Mouse (Mus musculus): ENCODE measurements at regions not wholly inside any gene's neighbourhood (a gene's known extent, or its start where the extent isn't known, plus 50 kb on each side); places are given as distances from the start of the nearest gene placed in this dataset.
A peak's percentile ranks its signal among the peaks of the same experiment; 100 is the strongest.

- DNase-seq (ENCODE audit: low spot score in 2 of 2), result no peak
Observed at GRCm38 (mm10) chr10:87639339-87639738, 117.7 kb downstream of the Pah start.

DNA sequence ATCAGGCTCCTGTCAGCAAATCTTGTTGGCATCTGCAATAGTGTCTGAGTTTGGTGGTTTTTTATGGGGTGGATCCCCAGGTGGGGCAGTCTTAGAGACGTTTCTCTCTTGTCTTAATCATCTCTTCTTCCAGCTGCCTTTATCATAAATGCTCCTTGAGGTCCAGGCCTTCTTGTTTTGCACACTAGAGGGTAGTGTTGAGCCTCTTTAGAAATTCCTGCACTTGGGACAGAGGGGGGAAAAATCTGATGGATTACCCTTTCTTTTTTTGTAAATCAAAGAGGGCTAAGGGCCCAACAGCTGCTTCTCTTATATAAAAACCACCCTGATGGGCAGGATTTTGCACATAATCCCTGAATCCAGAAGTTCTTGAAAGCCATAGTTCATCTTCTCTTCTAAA, 127.5 kb downstream of the Pah start:
- peak in 1 of 2 experiments; percentile 71 for DNase-seq (ENCODE audit: low spot score in 2 of 2)

DNA sequence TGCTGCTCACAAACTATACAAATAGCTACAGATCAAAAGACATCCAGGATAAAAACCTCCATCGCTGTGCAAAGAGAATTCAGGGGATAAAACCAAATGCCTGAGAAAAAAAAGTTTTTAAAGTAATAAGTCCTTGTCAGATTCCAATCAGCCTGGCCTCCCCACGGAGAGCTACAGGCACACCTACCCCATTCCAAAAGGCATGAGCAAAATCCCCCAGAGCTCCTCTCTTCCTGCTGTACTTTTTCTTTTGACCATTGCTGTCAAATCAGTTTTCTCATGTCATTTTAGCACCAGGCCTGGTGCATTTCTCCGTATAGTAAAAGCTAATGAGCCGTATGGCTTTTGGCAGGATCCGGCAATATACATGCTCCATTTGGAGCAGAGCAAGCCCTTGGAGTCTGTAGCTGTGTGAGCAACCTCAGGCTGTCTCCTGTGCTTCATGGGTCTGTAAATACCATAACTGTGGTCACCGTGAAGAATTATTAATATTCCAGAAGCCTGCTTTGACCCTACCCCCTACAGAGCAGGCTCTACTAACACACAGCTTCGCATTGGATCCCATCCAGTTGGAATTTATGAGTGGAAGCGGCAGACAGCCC, 130.6 kb downstream of the Pah start:
- no peak for DNase-seq (ENCODE audit: low spot score in 2 of 2)

DNA sequence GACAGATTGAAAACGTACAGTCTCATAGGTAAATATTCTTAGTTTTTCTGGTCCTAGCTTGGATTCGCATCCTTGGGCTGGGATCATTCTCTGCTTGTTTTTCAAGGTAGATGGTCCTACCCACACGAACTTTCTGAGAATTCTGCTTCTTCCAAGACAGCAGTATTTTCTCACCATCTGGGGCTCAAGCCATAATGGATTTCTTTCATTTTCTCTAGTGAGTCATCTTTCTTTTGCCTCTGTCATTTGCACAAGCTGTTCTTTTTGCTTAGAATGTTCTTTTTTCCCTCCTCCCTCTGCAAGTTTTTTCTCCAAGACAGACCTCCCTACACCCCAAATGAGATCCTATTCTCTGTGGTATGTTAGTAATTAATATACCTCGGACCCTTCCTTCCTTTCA, 132.5 kb downstream of the Pah start:
- DNase-seq (ENCODE audit: low spot score in 2 of 2), result peak in 1 of 2 experiments; percentile 42

- DNase-seq (ENCODE audit: low spot score in 2 of 2), result peak in 1 of 2 experiments; percentile 3
Observed at GRCm38 (mm10) chr10:87666020-87666718, 144.6 kb downstream of the Pah start.

- DNase-seq (ENCODE audit: low spot score in 2 of 2), result peak; percentile 35 to 54
Observed at GRCm38 (mm10) chr10:87666719-87667387, 145.3 kb downstream of the Pah start.

GRCm38 (mm10) chr10:87667651-87668140, 146.1 kb downstream of the Pah start:
- no peak for DNase-seq (ENCODE audit: low spot score in 2 of 2)

GRCm38 (mm10) chr10:87674740-87675420, 153.3 kb downstream of the Pah start:
- DNase-seq (ENCODE audit: low spot score in 2 of 2), result no peak

- peak in 1 of 2 experiments; percentile 4 for DNase-seq (ENCODE audit: low spot score in 2 of 2)
Observed at GRCm38 (mm10) chr10:87676041-87676672, 154.6 kb downstream of the Pah start.

- DNase-seq (ENCODE audit: low spot score in 2 of 2), result no peak
Observed at GRCm38 (mm10) chr10:87678984-87679383, 157.4 kb downstream of the Pah start.

DNA sequence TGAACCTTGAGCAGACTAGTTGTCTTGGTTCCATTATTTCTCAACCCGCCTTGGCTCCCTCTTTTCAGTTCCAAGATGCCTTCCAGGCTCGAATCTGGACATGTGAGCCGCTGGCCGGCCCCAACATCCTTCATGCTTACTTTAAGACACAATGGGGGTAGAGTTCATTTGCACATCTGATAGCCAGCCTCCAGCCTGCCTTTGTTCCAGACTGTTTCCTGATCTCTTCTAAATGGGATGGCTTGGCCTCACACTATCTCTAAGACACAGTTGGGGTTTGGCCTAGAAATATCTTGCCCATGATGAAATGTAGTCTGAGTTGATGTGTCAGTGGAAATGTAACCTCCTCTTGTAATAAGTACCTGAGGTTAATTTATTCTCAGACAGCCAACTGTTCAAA, 164.7 kb downstream of the Pah start:
- no peak for DNase-seq (ENCODE audit: low spot score in 2 of 2)

DNA sequence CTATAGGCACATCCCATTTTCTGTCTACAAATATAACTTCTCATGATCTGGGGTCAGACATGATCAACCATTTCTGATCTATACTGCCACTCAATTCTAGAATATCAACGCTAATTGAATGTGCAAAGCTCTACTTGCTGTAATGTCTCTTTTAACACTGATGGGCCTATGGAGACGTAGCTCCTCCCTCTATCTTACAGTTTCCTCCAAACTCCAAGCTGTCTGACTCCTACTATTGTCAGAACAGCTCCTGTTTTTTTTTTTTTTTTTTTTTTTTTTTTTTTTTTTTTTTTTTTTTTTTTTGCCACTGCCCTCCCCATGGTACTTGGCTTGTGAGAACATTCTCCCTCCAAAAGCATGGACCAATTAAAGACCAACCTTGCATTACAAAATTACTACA, 165.2 kb downstream of the Pah start:
- DNase-seq (ENCODE audit: low spot score in 2 of 2), result no peak

GRCm38 (mm10) chr10:87687844-87688243, 166.2 kb downstream of the Pah start:
- DNase-seq (ENCODE audit: low spot score in 2 of 2), result no peak

DNA sequence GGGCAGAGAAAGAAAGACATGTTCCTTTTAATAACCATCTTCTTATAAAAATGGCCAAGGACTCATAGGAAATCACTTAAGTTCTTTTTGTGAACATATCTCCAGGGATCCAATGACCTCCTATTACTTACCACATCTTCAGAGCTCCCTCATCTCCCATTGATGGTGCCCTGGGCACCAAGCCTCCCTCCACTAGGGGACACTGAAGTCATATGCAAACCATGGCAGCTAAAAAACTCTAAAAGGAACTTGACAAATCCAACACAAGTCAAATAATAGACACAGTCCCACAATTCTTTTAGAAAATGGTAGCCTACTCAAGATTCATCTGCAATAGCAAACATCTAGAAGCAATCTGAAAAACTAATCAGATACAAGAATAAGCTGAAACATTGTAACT, 167.2 kb upstream of the Igf1 start:
- no peak for DNase-seq (ENCODE audit: low spot score in 2 of 2)

DNA sequence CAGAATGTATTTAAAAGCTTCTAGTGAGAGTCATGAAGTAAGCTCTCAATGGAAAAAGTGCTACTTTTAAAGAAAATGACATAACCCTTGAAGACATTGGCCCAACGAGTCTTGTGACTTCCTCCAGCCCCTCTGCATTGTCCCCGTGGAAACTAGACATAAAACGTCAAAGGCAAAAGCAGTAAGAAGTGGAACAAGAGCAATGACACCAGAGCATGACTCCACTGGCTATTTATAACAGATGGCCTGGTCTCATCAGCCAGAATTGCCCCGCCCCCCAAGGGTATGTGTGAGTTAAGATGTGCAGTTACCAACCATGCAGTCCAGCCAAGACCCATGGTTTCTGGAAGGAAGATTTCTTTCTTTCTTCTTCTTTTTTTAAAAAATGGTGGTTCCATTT, 161.6 kb upstream of the Igf1 start:
- no peak for DNase-seq (ENCODE audit: low spot score in 2 of 2)

- DNase-seq (ENCODE audit: low spot score in 2 of 2), result peak in 1 of 2 experiments; percentile 2
Observed at GRCm38 (mm10) chr10:87711209-87711608, 146.9 kb upstream of the Igf1 start.

- no peak for DNase-seq (ENCODE audit: low spot score in 2 of 2)
Observed at GRCm38 (mm10) chr10:87711798-87712197, 146.3 kb upstream of the Igf1 start.

GRCm38 (mm10) chr10:87715874-87716600, 142.0 kb upstream of the Igf1 start:
- no peak for DNase-seq (ENCODE audit: low spot score in 2 of 2)

- DNase-seq (ENCODE audit: low spot score in 2 of 2), result no peak
Observed at GRCm38 (mm10) chr10:87717156-87717555, 140.9 kb upstream of the Igf1 start.

DNA sequence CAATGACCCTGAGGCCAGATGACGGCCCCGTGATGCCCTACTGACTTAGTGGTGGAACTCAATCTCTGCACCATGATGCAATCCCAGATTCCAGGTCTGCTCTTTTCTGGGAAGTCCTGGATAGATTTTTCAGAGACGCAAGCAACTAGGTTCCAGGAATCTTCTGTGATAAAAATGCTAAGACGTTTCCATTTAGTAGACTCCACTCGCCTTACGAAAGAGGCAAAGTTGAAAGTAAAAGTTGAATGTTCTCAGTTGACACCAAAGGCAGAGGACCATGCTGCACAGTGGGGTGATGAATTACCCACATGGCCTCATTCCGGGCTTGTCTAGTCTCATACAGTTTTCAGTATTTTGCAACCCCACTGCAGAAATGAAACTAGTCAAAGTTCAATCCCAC, 139.6 kb upstream of the Igf1 start:
- DNase-seq (ENCODE audit: low spot score in 2 of 2), result no peak

GRCm38 (mm10) chr10:87719978-87720377, 138.1 kb upstream of the Igf1 start:
- DNase-seq (ENCODE audit: low spot score in 2 of 2), result no peak

All from frontal cortex, postnatal 36 days (tissue).